Mouse (Mus musculus): ENCODE results near the gene Uqcc3.
"Not testable (repeated sequence)": the region's sequence is repeated elsewhere in the genome, so short reads cannot be mapped to it uniquely, and the experiment has no call there.

The Uqcc3 gene

DNA sequence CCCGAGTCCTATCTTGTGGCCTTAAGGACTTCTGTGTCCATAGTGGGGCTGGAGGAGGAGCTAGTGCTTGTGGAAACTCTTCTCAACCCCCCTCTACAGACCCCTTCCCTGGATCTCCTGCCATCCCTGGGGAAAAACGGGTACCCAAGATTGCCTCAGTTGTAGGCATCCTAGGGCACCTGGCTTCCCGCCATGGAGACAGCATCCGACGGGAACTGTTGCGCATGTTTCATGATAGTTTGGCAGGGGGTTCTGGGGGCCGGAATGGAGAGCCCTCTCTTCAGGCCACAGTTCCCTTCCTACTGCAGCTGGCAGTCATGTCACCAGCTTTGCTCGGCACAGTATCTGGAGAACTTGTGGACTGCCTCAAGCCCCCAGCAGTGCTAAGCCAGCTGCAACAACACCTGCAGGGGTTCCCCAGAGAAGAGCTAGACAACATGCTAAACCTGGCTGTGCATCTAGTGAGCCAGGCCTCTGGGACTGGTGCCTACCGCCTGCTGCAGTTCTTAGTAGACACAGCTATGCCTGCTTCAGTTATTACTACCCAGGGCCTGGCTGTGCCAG is 14.8 kb upstream of the Uqcc3 start:
- no peak for DNase-seq (ENCODE audit: low spot score in 2 of 2)

DNA sequence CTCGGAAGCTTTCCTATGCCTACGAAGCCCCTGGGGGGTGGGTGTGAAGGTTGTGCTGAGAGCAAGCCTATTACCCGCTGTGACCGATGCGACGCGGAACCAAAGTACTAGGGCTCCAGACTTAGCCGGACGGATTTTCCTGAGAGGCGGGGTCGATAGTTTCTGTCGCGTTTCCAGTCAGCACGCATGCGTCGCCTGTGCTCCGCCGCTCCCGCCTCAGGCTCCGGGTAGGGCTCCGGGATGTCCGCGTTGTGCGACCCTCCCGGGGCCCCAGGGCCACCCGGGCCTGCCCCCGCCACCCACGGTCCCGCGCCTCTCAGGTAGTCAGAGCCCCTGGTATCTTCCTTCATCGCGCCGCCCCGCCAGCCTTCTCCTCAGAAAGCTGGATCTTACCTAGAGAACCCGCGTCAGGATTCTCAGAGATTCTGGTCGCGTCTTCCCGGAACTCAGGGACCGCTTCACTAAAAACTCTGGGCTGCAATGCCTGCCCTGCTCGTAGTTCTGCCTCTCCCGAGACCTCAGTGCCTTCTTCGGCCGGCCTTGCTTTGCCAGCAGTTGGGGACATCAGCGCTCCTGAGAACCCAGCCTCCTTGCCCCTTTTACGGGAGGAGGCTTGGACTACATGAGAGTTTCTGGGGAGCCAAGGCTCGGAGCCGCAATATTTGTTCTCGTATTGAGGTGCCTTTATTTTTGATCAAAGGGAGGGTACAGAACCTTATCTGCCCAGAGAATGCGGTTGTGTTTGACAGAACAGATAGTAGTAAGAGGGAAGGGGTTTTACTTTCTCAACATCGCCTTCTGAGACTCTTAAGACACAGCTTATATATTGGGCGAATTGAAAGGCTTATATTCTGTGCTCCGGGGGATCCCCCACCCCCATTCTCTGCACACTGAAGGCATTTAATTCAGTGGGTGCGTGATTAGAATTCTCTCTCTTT is 12.4 kb upstream of the Uqcc3 start, which contains the start of gene Ints5:
Gene Ints5, plus strand, starts transcription at position 177 of the 938 bp plus-strand sequence.
- peak; percentile 80 to 83 for DNase-seq (ENCODE audit: low spot score in 2 of 2)

DNA sequence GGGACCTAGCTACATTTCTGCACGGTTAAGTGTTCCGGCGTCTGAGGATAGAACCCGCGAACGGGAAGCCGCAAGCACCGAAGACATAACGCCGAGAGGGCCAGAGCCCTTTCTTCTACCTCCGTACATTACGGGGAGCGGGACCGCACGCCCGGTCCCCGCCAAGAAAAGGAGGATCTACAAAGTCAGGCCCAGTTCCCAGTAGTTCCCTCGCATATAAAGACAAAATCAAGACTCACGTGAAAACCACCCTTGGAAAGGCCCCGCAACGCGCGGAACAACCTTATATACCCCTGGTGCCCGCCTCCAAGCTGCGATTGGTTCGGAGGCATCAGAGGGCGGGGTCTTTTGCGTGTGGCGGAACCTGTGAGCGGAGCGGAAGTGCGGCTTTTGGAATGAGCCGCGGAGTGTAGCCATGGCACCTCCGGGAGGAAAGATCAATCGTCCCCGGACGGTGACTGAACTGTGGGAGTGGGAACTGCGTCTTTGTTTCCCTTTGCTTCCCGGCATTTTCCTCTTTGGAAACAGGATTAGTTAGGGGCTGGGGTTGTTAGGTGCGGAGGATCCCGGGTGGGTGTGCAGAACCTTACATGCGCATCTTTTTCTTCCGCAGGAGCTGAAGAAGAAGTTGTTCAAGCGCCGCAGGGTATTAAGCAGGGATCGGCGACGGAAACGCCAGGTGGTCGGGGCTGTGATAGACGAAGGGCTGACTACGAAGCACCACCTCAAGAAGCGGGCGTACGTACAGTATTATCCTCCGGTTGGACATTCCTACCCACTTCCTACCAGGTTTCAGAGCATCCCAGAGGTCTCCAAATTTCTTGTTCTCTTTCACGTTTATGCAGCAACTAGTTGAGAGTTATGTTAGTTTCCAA is 8.0 kb upstream of the Uqcc3 start, which contains the start of the genes 1810009A15Rik and Gm49416:
Gene 1810009A15Rik, plus strand, starts transcription at position 343 of the 875 bp plus-strand sequence.
Gene Gm49416, plus strand, starts transcription at position 416 of the 875 bp plus-strand sequence.
- peak; percentile 88 to 93 for DNase-seq (ENCODE audit: low spot score in 2 of 2)

DNA sequence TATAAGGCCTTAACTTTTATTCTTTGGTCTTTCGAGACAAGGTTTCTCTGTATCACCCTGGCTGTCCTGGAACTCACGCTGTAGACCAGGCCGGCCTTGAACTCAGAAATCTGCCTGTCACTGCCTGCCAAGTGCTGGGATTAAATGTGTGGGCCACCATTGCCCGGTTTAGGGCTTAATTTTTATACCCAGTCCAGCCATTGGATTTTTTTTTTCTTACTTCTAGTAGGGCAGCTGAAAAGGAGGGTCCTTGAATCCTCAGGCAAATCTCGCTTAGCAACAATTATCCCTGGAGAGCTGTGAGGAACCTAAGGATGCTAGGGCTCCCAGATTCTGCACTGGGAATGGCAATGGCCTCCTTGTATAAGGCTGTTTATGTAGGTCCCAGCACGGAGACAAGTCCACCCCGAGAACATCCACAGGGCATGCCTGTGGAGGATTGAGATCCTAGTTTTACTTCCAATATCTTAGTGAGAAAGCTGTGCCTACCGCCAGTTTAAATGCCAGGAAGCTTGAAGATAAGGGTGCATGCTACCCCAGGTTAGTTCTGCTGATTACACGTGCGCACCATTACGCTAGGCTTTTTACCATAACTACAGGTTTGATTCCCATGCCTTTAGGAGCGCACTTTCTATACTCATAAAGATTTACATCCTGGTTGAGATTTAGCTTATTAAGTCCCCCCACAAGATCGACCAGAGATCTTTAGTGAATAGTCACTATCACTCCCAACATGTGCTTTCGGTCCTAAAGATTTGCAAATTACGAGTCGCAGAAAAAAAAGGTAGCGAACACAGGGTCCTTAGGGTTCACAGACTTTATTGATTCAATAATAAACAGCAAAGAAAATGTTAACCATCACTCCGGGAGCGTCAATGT is 7.1 kb upstream of the Uqcc3 start:
- DNase-seq (ENCODE audit: low spot score in 2 of 2), result no peak

DNA sequence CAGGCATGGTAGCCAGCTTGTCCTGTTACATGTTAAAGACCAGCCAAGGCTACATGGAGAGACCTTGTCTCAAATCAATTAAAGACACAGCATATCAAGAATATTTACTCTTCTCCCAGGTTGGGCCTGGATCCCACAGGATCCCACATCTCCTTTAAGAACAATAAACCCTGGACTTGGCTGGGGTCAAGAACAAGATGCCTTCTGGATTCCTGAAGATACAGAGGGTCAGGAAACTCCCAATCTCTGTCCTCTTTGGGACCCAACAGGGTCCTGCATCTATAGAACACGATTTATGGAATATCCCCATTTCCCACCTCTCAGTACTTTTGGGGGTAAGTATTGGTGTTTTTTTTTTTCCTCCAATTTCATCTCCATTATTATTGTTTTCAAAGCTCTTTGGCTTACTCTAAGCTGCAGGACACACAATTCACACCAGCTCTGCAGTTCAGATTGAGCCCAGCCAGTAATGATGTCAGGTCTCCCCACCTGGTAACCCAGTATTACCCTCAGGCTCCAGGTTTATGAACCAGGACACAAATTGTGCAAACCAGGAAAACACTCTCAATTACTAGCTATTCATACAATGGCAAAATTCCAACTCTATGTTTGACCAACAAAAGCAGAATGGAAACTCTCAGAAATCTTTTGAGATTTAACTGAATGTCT is 6.3 kb upstream of the Uqcc3 start:
- no peak for DNase-seq (ENCODE audit: low spot score in 2 of 2)

DNA sequence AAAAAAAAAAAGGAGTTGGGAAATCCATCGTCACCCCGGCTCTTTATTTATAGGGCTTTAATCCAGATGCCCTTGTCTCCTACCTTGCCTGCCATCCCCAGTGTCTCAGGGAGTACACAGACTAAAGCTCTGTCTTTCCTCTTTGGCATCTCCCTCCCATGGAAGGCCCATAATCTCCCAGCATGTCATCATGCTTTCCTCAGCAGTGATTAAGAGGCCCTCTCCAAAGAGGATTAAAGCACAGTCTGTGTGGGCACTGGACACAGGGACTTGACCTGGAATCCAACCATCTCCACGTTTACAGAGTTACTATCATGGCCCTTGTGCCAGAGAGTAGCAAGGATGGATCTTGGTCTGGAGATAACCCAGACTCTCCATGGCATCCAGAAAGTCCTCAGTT is 2.9 kb upstream of the Uqcc3 start, which contains the start of the genes Lbhd1 and Gm49403:
Gene Lbhd1, plus strand, starts transcription at position 117 of the 400 bp plus-strand sequence.
Gene Gm49403, plus strand, starts transcription at position 315 of the 400 bp plus-strand sequence.
- DNase-seq (ENCODE audit: low spot score in 2 of 2), result no peak

DNA sequence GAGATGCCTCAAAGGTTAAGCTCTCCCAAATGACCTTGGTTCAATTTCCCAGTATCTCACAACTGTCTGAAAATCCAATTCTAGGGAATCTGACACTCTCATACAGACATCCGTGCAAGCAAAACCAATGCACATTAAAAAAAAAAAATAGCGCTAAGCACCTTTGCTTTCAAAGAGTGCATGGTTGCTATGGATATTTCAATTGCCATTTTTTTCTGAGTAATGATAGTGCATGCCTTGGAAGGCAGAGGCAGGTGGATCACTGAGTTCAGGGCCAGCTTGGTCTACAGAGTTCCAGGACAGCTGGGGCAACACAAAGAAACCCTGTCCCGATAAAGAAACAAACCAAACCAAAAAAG is 290 bp upstream of the Uqcc3 start:
- DNase-seq (ENCODE audit: low spot score in 2 of 2), result no peak

DNA sequence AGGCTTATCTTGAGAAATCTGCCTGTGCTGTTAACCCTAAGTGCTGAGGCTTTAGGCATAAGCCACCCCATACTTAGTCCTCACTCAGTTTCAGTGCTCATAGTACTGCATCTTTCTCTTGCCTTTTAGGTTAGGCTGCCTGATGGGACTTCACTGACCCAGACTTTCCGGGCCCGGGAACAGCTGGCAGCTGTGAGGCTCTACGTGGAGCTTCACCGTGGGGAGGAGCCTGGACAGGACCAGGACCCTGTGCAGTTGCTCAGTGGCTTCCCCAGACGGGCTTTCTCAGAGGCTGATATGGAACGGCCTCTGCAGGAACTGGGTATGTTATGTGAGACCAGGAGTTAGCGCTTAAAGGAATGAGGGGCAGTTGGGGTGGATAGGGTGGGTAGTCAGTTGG is 5.7 kb downstream of the Uqcc3 start:
- no peak for DNase-seq (ENCODE audit: low spot score in 2 of 2)

DNA sequence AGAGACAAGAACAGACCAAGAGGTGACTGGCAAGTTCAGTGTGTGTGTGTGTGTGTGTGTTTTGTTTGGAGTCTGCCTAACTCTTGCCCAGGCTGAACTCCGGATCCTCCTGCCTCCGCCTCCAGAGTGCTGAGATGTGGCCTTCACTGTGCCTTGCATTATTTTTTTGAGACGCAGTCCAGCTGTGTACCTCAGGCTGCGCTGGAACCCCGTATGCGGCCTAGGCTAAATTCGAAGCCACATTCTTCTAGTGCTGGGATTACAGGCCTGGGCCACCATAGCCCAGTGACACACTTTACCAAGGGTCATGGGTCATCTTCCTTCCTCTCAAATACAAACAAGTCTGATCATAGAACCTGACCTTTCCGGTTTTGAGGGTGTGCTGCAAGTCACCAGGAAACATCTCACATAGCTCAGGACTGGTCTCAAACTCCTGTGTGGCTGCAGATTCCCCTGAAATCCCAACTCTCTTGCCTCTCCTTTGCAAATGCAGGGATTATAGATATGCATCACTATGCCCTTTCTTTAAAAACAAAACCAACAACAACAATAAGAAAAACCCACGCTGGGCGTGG is 8.4 kb downstream of the Uqcc3 start:
- DNase-seq (ENCODE audit: low spot score in 2 of 2), result no peak

DNA sequence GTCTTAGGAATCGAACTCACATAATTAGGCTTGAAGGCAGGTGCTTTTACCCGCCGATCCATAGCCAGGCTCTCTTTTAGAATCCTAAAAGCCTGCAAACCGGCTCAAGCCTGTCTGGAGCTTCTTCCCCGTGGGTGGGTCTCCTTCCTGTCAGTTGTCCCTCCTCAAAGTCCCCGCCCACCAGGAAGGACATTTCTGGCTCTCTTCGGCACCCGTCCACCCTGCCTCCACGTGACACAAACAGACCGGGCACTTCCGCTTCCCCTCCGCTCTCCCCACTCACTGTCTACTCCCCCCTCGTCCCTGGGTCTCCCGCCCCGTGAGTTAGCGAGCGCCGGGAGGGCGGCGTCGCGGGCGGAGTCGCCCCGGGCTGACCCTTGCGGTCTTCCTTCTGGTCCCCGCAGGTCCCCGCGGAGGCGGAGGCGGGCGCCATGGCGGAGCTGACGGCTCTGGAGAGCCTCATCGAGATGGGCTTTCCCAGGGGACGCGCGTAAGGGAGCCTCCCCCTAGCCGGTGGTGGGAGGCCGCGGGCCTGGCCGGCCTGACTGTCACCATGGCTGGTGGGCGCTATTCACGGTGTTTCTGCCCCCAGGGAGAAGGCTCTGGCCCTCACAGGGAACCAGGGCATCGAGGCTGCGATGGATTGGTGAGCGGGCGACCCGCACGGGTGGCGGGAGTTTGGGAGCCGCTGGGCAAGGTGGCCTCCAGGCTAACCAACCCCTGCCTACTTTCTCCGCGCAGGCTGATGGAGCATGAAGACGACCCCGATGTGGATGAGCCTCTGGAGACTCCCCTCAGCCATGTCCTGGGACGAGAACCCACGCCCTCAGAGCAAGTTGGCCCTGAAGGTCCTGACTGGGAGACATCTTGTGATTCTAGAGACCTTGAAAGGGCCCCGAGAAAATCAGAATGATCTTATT is 9.2 kb downstream of the Uqcc3 start, which contains the start of gene Ubxn1:
Gene Ubxn1, plus strand, starts transcription at position 230 of the 920 bp plus-strand sequence.
- peak; percentile 87 to 90 for DNase-seq (ENCODE audit: low spot score in 2 of 2)

DNA sequence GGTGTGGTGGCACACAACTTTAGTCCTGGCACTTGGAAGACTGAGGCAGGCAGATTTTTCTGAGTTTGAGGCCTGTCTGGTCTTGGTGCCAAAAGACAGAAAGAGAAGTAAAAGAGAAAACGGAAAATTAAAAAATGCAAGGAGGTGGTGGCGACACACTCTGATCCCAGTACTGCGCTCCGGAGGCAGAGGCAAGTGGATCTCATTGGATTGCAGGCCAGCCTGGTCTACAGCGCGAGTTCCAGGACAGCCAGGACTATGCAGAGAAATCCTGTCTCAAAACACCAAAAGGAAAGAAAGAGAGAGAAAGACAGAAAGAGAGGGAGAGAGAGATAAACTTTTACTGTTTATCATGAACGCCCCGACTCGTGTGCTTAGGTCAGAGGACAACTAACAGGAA is 9.9 kb downstream of the Uqcc3 start:
- DNase-seq (ENCODE audit: low spot score in 2 of 2), result no peak

DNA sequence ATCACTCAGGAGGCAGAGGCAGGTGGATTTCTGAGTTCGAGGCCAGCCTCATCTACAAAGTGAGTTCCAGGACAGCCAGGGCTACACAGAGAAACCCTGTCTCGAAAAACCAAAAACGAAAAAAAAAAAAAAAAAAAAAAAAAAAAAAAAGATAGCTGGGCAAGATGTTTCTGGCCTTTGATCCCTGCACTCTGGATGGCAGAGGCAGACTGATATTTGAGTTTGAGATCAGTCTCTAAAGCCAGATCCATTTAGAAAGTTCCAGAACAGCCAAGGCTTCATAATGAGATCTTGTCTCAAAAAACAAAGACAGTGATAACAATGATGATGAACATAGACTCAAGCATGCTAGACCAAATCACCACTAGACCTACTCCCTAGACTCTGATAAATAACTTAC is 10.3 kb downstream of the Uqcc3 start:
- DNase-seq (ENCODE audit: low spot score in 2 of 2), result not testable (repeated sequence)

DNA sequence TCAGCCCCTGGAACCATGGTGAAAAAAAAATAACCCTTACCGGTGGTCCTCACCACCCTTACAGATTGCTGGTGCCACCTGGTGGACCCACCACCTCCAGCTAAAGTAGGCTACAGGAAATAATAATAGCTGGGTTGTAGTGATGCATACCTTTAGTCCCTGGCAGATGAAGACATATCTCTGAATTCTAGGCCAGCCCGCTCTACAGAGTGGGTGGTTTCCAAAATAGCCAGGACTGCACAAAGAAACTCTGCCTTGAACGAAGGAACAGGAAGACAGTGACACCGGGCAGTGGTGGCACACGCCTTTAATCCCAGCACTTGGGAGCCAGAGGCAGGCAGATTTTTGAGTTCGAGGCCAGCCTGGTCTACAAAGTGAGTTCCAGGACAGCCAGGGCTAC is 16.5 kb downstream of the Uqcc3 start:
- no peak for DNase-seq (ENCODE audit: low spot score in 2 of 2)

DNA sequence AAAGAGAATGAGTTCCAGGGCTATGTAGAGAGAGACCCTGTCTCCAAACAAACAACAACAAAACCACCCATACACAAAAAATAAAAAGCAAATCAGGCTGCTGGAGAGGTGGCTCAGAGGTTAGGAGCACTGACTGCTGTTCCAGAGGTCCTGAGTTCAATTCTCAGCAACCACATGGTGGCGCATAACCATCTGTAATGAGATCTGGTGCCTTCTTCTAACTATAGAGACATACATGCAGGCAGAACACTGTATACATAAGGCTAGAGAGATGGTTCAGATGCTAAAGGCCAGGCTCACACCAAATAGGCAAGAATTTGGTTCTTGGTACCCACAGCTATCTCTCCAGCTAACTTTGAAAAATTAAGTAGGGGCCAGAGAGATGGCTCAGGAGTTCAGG is 21.7 kb downstream of the Uqcc3 start:
- peak in 1 of 2 experiments; percentile 33 for DNase-seq (ENCODE audit: low spot score in 2 of 2)

DNA sequence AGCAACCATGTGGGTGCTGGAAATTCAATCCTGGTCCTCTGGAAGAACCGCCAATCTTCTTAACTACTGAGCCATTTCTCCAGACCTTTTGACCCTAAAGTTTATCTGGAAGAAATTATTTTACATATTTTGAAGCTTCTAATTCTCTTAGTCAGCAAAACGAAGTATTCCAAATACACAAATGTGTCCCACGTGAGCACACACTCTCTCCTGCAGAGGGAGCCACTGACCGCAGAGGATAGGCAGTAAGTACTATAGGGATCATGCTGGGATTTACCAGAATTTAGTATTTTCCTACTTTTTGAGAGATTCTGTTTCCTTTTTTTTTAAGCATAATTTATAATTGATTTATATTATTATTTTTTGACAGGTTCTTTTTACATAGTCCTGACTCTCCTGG is 23.0 kb downstream of the Uqcc3 start:
- DNase-seq (ENCODE audit: low spot score in 2 of 2), result peak in 1 of 2 experiments; percentile 30

DNA sequence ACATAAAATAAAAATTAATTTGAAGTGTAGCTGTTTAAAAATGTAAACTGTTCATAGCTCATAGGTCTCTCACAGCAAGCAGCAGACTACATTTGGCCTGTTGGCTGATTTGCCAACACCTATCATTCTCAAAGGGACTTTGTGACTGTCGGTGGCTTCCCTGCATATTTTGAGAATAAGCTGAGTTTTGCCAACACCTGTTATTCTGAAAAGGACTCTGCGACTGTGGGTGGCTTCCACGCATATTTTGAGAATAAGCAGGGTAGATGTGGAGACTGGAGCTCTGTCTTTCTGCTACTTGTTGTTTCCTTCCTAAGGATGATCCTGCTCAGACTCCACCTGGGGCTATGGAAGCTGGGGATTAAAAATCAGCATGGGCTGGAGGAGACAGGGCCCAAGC is 27.6 kb downstream of the Uqcc3 start:
- DNase-seq (ENCODE audit: low spot score in 2 of 2), result no peak

DNA sequence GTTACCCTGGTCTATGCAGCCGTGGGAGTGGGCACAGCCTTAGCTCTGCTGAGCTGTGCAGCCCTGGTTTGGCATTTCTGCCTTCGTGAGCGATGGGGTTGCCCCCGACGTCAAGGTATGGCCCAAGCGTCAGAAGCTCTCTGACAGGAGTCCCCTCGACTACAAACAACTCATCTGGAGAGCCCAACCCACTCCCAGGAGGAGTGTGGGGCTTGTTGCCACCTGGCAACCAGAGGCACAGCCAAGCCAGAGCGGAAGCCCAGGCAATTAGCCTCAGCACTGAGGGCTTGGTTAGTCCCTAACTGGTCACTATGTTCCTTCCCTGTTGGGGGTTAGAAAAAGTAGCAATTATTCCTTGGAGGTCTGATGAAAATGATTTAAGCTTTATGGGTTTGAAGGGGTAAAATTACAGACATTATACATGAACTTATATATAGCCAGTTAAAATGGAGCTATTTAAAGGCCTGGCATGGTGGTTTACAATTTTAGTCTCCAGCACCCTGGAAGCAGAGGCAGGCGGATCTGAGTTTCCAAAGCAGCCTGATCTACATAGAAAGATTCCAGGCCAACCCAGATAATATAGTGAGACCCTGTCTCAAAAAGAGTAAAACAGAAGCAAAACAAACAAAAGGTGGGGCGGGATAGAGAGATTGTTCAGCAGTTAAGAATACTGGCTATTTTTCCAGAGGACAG is 28.3 kb downstream of the Uqcc3 start:
- DNase-seq (ENCODE audit: low spot score in 2 of 2), result no peak

DNA sequence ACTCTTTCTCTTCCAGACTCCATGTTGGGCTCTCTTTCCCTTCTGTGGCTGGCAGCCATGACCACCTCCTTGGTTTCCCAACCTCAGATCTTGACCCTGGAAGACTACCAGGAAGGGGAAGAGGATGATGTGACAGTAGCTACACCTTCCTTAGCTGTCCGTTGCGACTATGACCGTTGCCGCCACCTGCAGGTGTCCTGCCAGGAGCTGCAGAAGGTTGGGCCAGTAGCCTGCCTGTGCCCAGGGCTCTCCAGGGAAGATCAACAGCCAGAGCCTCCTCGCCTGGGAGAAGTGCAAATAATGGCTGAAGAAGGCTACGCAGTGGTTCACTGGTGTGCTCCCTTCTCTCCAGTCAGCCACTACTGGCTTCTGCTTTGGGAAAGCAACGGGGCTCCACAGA is 29.1 kb downstream of the Uqcc3 start:
- no peak for DNase-seq (ENCODE audit: low spot score in 2 of 2)
